Mouse (Mus musculus) lung, adult 2 months (tissue): Measurements from ENCODE around the gene Fezf1. TPM values are rescaled to one million over a fixed set of nuclear protein-coding genes. Genes with fewer than 3 reads are reported as not detected.

Experiments
- DNase-seq: peaks from one replicate; pipeline ENCODE4 v3.0.0; 2022
- H3K4me1 ChIP-seq: fragments of 200-500 bp; 2 replicates; pipeline ENCODE4 v1.6.1; 2011; ENCODE audit warnings: low read length; ENCODE audit not compliant: control insufficient read depth, insufficient read depth
- H3K4me3 ChIP-seq: fragments of 200-500 bp; replicated peaks from 2 replicates; pipeline ENCODE3; 2011; ENCODE audit warnings: low read depth, mild to moderate bottlenecking, control low read depth, low read length; ENCODE audit errors: extremely low read depth
- CTCF ChIP-seq: fragments of 200-500 bp; IDR thresholded peaks from 2 replicates; pipeline ENCODE4 v1.5.1; 2011; ENCODE audit warnings: mild to moderate bottlenecking, low read length, control low read depth; ENCODE audit not compliant: insufficient read depth
- POLR2A ChIP-seq: fragments of 200-500 bp; IDR thresholded peaks from 2 replicates; pipeline ENCODE4 v1.6.1; 2011; ENCODE audit warnings: low read depth, mild to moderate bottlenecking, control low read depth, low read length, borderline replicate concordance; ENCODE audit errors: extremely low read depth
- WGBS: fragments of 180-500 bp; shearing (Covaris S2); methylation state at CpG from one replicate; pipeline ENCODE4 v1.1.7; 2018; 5-methylcytosine and 5-hydroxymethylcytosine counted together
- polyA plus RNA-seq: library from polyadenylated mRNA; depleted of rRNA; stranded (reverse); fragments of >200 nt; gene quantifications from 2 replicates; pipeline ENCODE4 v1.2.3, GENCODE M21; 2012

The Fezf1 gene
- polyA plus RNA-seq, 1 experiment: 0.08 TPM

- Histone ChIP-seq H3K4me1 (no peaks in the 10 kb centered on the region), H3K4me3 (no peak overlapping the region)
- no peak for DNase-seq
- TF ChIP-seq POLR2A (no peak), CTCF (no peak)
- 43% methylated on average over 3 of the region's 3 CpGs for WGBS
Observed at GRCm38 (mm10) chr6:23257981-23258380, 9.8 kb upstream of the Fezf1 start.

GRCm38 (mm10) chr6:23255161-23255560 lies 7.0 kb upstream of the Fezf1 start:
- DNase-seq: no peak
- TF ChIP-seq POLR2A: no peak
- no peak for TF ChIP-seq CTCF
- WGBS: 7% methylated on average over 8 of the region's 8 CpGs
- Histone ChIP-seq H3K4me1 (no peaks in the 10 kb centered on the region), H3K4me3 (no peak overlapping the region)

GRCm38 (mm10) chr6:23254644-23255043 lies 6.5 kb upstream of the Fezf1 start:
- no peak for DNase-seq
- TF ChIP-seq CTCF (no peak), POLR2A (no peak)
- Histone ChIP-seq H3K4me1 (no peaks in the 10 kb centered on the region), H3K4me3 (no peak overlapping the region)
- WGBS: 8% methylated on average over 11 of the region's 11 CpGs

- DNase-seq: no peak
- TF ChIP-seq POLR2A (no peak), CTCF (no peak)
- 3% methylated on average over 43 of the region's 43 CpGs for WGBS
- Histone ChIP-seq H3K4me3 (no peak overlapping the region), H3K4me1 (no peaks in the 10 kb centered on the region)
Observed at GRCm38 (mm10) chr6:23253353-23254311, 5.5 kb upstream of the Fezf1 start.

GRCm38 (mm10) chr6:23252196-23253135 lies 4.3 kb upstream of the Fezf1 start:
- no peaks in the 10 kb centered on the region for H3K4me1 ChIP-seq
- 8% methylated on average over 20 of the region's 20 CpGs for WGBS
- H3K4me3 ChIP-seq: no peak overlapping the region
- no peak for DNase-seq
- TF ChIP-seq CTCF: no peak

- 10% methylated on average over 3 of the region's 3 CpGs for WGBS
- no peak for TF ChIP-seq CTCF
- no peak for TF ChIP-seq POLR2A
Observed at GRCm38 (mm10) chr6:23251431-23251830, 3.3 kb upstream of the Fezf1 start.

GRCm38 (mm10) chr6:23250288-23250955 lies 2.3 kb upstream of the Fezf1 start:
- WGBS: 8% methylated on average over 22 of the region's 22 CpGs
- no peak overlapping the region for H3K4me3 ChIP-seq
- no peak for TF ChIP-seq POLR2A
- TF ChIP-seq CTCF: no peak
- H3K4me1 ChIP-seq: no peaks in the 10 kb centered on the region
- DNase-seq: no peak

More at GRCm38 (mm10) chr6:23251431-23251830, 3.3 kb upstream of the Fezf1 start:
- Histone ChIP-seq H3K4me3 (no peak overlapping the region), H3K4me1 (no peaks in the 10 kb centered on the region)
- DNase-seq: no peak

GRCm38 (mm10) chr6:23249616-23250287 lies 1.6 kb upstream of the Fezf1 start:
- TF ChIP-seq POLR2A: no peak
- TF ChIP-seq CTCF: no peak
- Histone ChIP-seq H3K4me3 (no peak overlapping the region), H3K4me1 (no peaks in the 10 kb centered on the region)
- 4% methylated on average over 29 of the region's 29 CpGs for WGBS
- no peak for DNase-seq

GRCm38 (mm10) chr6:23249053-23249401 lies 865 bp upstream of the Fezf1 start:
- TF ChIP-seq CTCF: no peak
- TF ChIP-seq POLR2A: no peak
- 3% methylated on average over 24 of the region's 24 CpGs for WGBS
- Histone ChIP-seq H3K4me1 (no peaks in the 10 kb centered on the region), H3K4me3 (no peak overlapping the region)
- no peak for DNase-seq
